Mouse (Mus musculus) forebrain, embryonic 13.5 days (tissue): ENCODE data around the gene Gm9945. TPM values are rescaled to one million over a fixed set of nuclear protein-coding genes. Genes with fewer than 3 reads are reported as not detected.

Experiments
- ATAC-seq: fragments of 200-750 bp; cut with Nextera tagmentation; 2 replicates; pipeline ENCODE4 v1.8.0; 2017
- H3K27ac ChIP-seq: fragments of 300-500 bp; sonication (generic); 2 replicates; pipeline ENCODE4 v1.5.1; 2015; ENCODE audit warnings: inconsistent platforms, mild to moderate bottlenecking, moderate library complexity
- H3K27me3 ChIP-seq: fragments of 300-500 bp; sonication (generic); 2 replicates; pipeline ENCODE4 v1.6.1; 2015; ENCODE audit warnings: mild to moderate bottlenecking, inconsistent platforms
- H3K36me3 ChIP-seq: fragments of 300-500 bp; sonication (generic); 2 replicates; pipeline ENCODE4 v1.6.1; 2015; ENCODE audit warnings: mild to moderate bottlenecking, inconsistent platforms; ENCODE audit not compliant: poor library complexity, severe bottlenecking
- H3K4me1 ChIP-seq: fragments of 300-500 bp; sonication (generic); 2 replicates; pipeline ENCODE4 v1.6.1; 2015; ENCODE audit warnings: inconsistent platforms
- H3K4me2 ChIP-seq: fragments of 300-500 bp; sonication (generic); 2 replicates; pipeline ENCODE4 v1.6.1; 2015; ENCODE audit warnings: inconsistent platforms, mild to moderate bottlenecking, moderate library complexity
- H3K4me3 ChIP-seq: fragments of 300-500 bp; sonication (generic); 2 replicates; pipeline ENCODE4 v1.5.1; 2015; ENCODE audit warnings: mild to moderate bottlenecking, inconsistent platforms
- H3K9ac ChIP-seq: fragments of 300-500 bp; sonication (generic); 2 replicates; pipeline ENCODE4 v1.6.1; 2015; ENCODE audit warnings: mild to moderate bottlenecking, inconsistent platforms
- H3K9me3 ChIP-seq: fragments of 300-500 bp; sonication (generic); replicated peaks from 2 replicates; pipeline ENCODE4 v1.6.1; 2016; ENCODE audit warnings: inconsistent platforms
- WGBS: fragments of 180-500 bp; shearing (Covaris S2); methylation state at CpG from one replicate; pipeline ENCODE4 v1.1.7; 2015; 5-methylcytosine and 5-hydroxymethylcytosine counted together
- polyA plus RNA-seq: library from polyadenylated mRNA; unstranded; fragments of >200 nt; fragmentation: Nextera tagmentation; extraction: Ambion mirVana; gene quantifications from 2 replicates; pipeline ENCODE4 v1.2.1, GENCODE M21; 2015

Gene Gm9945
- polyA plus RNA-seq, 1 experiment from 2014 or later, result not detected

GRCm38 (mm10) chr11:53448529-53448928 is 31.4 kb upstream of the Gm9945 start:
- H3K36me3 ChIP-seq, result no peaks in the 10 kb centered on the region
- H3K4me3 ChIP-seq, result no peak overlapping the region
- H3K4me1 ChIP-seq, result no peaks in the 10 kb centered on the region
- no peak overlapping the region for H3K4me2 ChIP-seq
- no peak overlapping the region for H3K9ac ChIP-seq
- H3K9me3 ChIP-seq, result no peaks in the 10 kb centered on the region
- 95% methylated on average over 1 of the region's 1 CpGs for WGBS
- no peak for ATAC-seq
- H3K27ac ChIP-seq, result no peak overlapping the region
- no peaks in the 10 kb centered on the region for H3K27me3 ChIP-seq

- H3K27ac ChIP-seq, result no peak overlapping the region
- ATAC-seq, result no peak
- no peaks in the 10 kb centered on the region for H3K4me1 ChIP-seq
- H3K36me3 ChIP-seq, result no peaks in the 10 kb centered on the region
- 70% methylated on average over 15 of the region's 15 CpGs for WGBS
- H3K9me3 ChIP-seq, result no peaks in the 10 kb centered on the region
- H3K9ac ChIP-seq, result no peak overlapping the region
- H3K4me2 ChIP-seq, result no peak overlapping the region
- no peak overlapping the region for H3K4me3 ChIP-seq
- no peaks in the 10 kb centered on the region for H3K27me3 ChIP-seq
Observed at GRCm38 (mm10) chr11:53450070-53450705, 29.8 kb upstream of the Gm9945 start.

- Histone ChIP-seq H3K4me3 (no peak overlapping the region), H3K9ac (no peak overlapping the region), H3K27me3 (peaks cover 11% of the 10 kb centered on the region), H3K9me3 (no peaks in the 10 kb centered on the region), H3K36me3 (no peaks in the 10 kb centered on the region), H3K27ac (no peak overlapping the region), H3K4me1 (no peaks in the 10 kb centered on the region), H3K4me2 (no peak overlapping the region)
- WGBS, result 83% methylated on average over 2 of the region's 2 CpGs
- ATAC-seq, result no peak
Observed at GRCm38 (mm10) chr11:53451361-53451760, 28.6 kb upstream of the Gm9945 start.

- ATAC-seq, result no peak
- Histone ChIP-seq H3K4me3 (no peak overlapping the region), H3K27me3 (peaks cover 20% of the 10 kb centered on the region), H3K4me1 (peaks cover 5% of the 10 kb centered on the region), H3K9me3 (no peaks in the 10 kb centered on the region), H3K36me3 (no peaks in the 10 kb centered on the region), H3K4me2 (no peak overlapping the region), H3K27ac (no peak overlapping the region), H3K9ac (no peak overlapping the region)
- 97% methylated on average over 9 of the region's 9 CpGs for WGBS
Observed at GRCm38 (mm10) chr11:53452396-53452795, 27.6 kb upstream of the Gm9945 start.

- Histone ChIP-seq H3K9ac (no peak overlapping the region), H3K4me1 (peaks cover 6% of the 10 kb centered on the region), H3K27ac (no peak overlapping the region), H3K27me3 (peaks cover 27% of the 10 kb centered on the region), H3K9me3 (no peaks in the 10 kb centered on the region), H3K4me2 (no peak overlapping the region), H3K4me3 (no peak overlapping the region), H3K36me3 (no peaks in the 10 kb centered on the region)
- ATAC-seq, result no peak
- WGBS, result 87% methylated on average over 5 of the region's 5 CpGs
Observed at GRCm38 (mm10) chr11:53453031-53453430, 26.9 kb upstream of the Gm9945 start.

- WGBS, result 4% methylated on average over 42 of the region's 42 CpGs
- Histone ChIP-seq H3K4me3 (peak within 1 kb of the TSS; percentile 46), H3K27me3 (peaks cover 51% of the 10 kb centered on the region), H3K9ac (peak within 1 kb of the TSS; percentile 58), H3K27ac (no peak within 1 kb of the TSS), H3K4me2 (peak within 1 kb of the TSS; percentile 75), H3K4me1 (peaks cover 6% of the 10 kb centered on the region), H3K36me3 (no peaks in the 10 kb centered on the region), H3K9me3 (no peaks in the 10 kb centered on the region)
- ATAC-seq, result 0 out of 2 replicates have a peak, but pooled peaks have one; percentile 21
Observed at GRCm38 (mm10) chr11:53456474-53457371, 23.2 kb upstream of the Gm9945 start, which contains the start of the genes Gm10447 and Shroom1. Gene Gm10447 (minus strand): TSS chr11:53457110. Gene Shroom1 (plus strand): TSS chr11:53457205.

GRCm38 (mm10) chr11:53457372-53457954 is 22.5 kb upstream of the Gm9945 start:
- peak overlapping the region; percentile 75 for H3K4me2 ChIP-seq
- H3K27ac ChIP-seq, result no peak overlapping the region
- no peaks in the 10 kb centered on the region for H3K36me3 ChIP-seq
- peaks cover 6% of the 10 kb centered on the region for H3K4me1 ChIP-seq
- peak overlapping the region; percentile 58 for H3K9ac ChIP-seq
- WGBS, result 3% methylated on average over 29 of the region's 29 CpGs
- peak overlapping the region; percentile 46 for H3K4me3 ChIP-seq
- no peaks in the 10 kb centered on the region for H3K9me3 ChIP-seq
- no peak for ATAC-seq
- H3K27me3 ChIP-seq, result peaks cover 59% of the 10 kb centered on the region

- no peak overlapping the region for H3K9ac ChIP-seq
- no peak overlapping the region for H3K4me2 ChIP-seq
- H3K27me3 ChIP-seq, result peaks cover 74% of the 10 kb centered on the region
- ATAC-seq, result no peak
- H3K9me3 ChIP-seq, result no peaks in the 10 kb centered on the region
- whole genome bisulfite sequencing, result 67% methylated on average over 3 of the region's 3 CpGs
- H3K27ac ChIP-seq, result no peak overlapping the region
- H3K4me3 ChIP-seq, result no peak overlapping the region
- H3K4me1 ChIP-seq, result peaks cover 16% of the 10 kb centered on the region
- no peaks in the 10 kb centered on the region for H3K36me3 ChIP-seq
Observed at GRCm38 (mm10) chr11:53458996-53459395, 21.0 kb upstream of the Gm9945 start.

GRCm38 (mm10) chr11:53460192-53460591 is 19.8 kb upstream of the Gm9945 start:
- peaks cover 17% of the 10 kb centered on the region for H3K4me1 ChIP-seq
- no peak overlapping the region for H3K9ac ChIP-seq
- H3K9me3 ChIP-seq, result no peaks in the 10 kb centered on the region
- no peak overlapping the region for H3K4me3 ChIP-seq
- no peak overlapping the region for H3K4me2 ChIP-seq
- peaks cover 86% of the 10 kb centered on the region for H3K27me3 ChIP-seq
- H3K27ac ChIP-seq, result no peak overlapping the region
- 84% methylated on average over 3 of the region's 3 CpGs for WGBS
- no peaks in the 10 kb centered on the region for H3K36me3 ChIP-seq
- ATAC-seq, result no peak

- H3K27me3 ChIP-seq, result peaks cover 87% of the 10 kb centered on the region
- H3K27ac ChIP-seq, result no peak overlapping the region
- H3K9ac ChIP-seq, result no peak overlapping the region
- H3K4me2 ChIP-seq, result no peak overlapping the region
- peaks cover 23% of the 10 kb centered on the region for H3K4me1 ChIP-seq
- no peaks in the 10 kb centered on the region for H3K9me3 ChIP-seq
- WGBS, result 21% methylated on average over 5 of the region's 5 CpGs
- H3K4me3 ChIP-seq, result no peak overlapping the region
- no peak for ATAC-seq
- H3K36me3 ChIP-seq, result no peaks in the 10 kb centered on the region
Observed at GRCm38 (mm10) chr11:53461727-53462126, 18.2 kb upstream of the Gm9945 start.

GRCm38 (mm10) chr11:53463551-53464424 is 16.2 kb upstream of the Gm9945 start:
- no peaks in the 10 kb centered on the region for H3K36me3 ChIP-seq
- no peak for ATAC-seq

More at GRCm38 (mm10) chr11:53463551-53464424, 16.2 kb upstream of the Gm9945 start:
- H3K27me3 ChIP-seq, result peaks cover 78% of the 10 kb centered on the region
- peaks cover 19% of the 10 kb centered on the region for H3K4me1 ChIP-seq
- H3K4me2 ChIP-seq, result peak overlapping the region; percentile 85
- H3K9ac ChIP-seq, result peak overlapping the region; percentile 54; the same call in 1 of the 2 replicates
- H3K4me3 ChIP-seq, result peak overlapping the region; percentile 41
- H3K27ac ChIP-seq, result no peak overlapping the region
- 6% methylated on average over 53 of the region's 55 CpGs for WGBS
- no peaks in the 10 kb centered on the region for H3K9me3 ChIP-seq
